Mouse (Mus musculus): ENCODE measurements around the gene Tbx1. TPM values are rescaled to one million over a fixed set of nuclear protein-coding genes. Genes with fewer than 3 reads are reported as not detected.
"Not testable (repeated sequence)": the region's sequence is repeated elsewhere in the genome, so short reads cannot be mapped to it uniquely, and the experiment has no call there.

Gene Tbx1
- total RNA-seq, 2 experiments from 2014 or later = 2.0 to 2.2 TPM

DNA sequence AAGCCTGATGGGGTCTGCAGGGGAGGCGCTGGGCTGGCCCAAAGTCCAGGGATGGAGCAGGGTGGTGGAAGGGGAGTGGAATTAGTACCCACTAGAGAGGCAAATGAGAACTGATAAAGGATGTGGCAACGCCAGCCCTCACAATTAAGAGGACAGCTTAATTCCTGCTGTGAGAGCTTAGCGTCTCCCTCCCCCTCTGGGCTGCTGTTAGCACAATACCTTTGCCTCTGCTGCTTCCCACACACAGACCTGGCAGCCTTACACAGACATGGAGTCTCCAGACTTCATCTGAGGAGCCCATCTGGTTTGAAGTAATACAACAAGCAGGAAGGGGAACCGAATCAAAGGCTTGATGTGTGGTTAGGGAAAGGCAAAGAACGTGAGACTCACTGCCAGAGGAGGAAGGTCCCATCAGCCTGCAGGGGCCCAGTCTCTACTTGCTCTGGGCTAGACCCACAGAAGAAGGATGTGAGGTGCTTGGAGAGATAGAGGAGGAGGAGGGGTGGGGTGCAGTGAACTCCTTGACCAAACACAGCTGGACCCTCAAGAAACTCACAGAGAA, 12.8 kb downstream of the Tbx1 start:
- intact Hi-C loops (cut with DNase I) = no loop called here
- no peak for DNase-seq (ENCODE audit: low spot score in 2 of 2)

DNA sequence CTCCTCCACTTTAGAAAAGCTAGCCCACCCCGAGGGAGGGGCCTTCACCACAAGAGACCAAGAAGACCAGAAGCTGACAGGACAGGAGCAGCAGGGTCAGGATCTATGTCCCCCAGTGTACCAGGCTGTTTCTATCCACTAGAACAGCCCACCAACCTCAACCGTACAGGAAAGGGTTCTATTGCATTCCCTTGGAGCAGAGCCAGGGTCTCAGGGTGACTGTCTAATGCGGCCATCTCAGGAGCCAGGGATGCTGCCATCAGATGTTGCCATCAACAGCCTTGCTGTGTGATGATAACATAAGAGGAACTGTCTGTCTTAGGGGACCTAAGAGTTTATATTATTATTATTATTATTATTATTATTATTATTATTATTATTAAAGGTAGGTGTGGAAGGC, 13.4 kb downstream of the Tbx1 start:
- DNase-seq (ENCODE audit: low spot score in 2 of 2) = no peak
- intact Hi-C loops (cut with DNase I) = no loop called here

DNA sequence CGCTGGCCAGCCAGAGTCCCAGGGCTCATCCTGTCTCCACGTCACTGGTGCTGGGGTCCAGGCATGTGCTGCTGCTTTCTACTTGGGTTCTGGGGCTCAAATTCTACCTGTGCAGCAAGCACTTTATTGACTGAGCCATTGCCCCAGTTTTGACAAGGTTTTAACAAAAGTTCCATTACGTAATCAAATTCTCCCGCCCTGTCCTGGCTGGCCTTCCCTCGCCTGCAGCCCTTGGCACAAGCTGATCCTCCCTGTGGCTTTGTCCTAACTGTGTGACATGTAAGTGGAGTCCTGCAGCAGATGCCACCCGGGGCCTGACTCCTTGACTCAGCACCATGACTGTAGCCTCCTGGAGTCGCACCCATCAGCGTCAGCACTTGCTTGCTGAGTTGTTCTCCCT, 16.3 kb downstream of the Tbx1 start:
- intact Hi-C loops (cut with DNase I) = no loop called here
- no peak for DNase-seq (ENCODE audit: low spot score in 2 of 2)

DNA sequence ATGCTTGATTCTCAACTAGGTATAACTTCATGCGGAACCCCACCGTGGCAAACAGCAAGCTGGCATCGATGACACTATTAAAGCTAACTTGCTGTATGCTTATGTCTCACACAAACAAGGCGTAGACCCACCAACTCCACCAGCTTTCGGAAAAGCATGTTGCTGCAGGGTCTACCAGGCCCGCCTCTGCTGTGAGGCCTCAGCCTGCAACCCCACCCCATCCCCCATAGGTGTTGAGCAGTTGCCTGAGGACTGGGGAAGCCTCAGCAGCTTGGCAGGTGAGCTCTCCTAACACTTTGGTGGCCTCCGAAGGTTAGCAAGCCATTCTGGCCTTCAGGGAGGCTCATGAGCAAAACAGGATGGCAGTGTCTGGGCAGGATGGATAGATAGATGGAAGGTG, 21.9 kb downstream of the Tbx1 start:
- intact Hi-C loops (cut with DNase I) = no loop called here
- DNase-seq (ENCODE audit: low spot score in 2 of 2) = no peak

DNA sequence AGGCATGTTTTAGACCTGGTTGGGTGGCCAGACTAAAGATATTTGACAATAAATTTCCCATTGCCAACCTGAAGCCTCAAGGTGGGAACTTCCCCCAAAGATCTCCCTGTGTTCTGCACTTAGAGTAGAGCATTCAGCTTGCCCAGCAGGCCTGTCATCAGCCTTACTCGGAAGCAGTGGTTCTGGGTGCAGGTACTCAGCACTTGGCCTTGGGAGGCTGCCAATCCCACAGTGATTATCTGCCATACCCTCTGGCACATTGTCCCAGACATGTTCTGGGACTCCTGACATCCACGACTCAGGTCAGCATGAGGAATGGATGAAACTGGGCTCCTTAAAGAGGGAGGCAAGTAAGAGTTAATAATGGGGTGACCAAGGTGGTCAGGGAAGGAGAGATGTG, 26.0 kb downstream of the Tbx1 start:
- no peak for DNase-seq (ENCODE audit: low spot score in 2 of 2)
- intact Hi-C loops (cut with DNase I) = no loop called here

DNA sequence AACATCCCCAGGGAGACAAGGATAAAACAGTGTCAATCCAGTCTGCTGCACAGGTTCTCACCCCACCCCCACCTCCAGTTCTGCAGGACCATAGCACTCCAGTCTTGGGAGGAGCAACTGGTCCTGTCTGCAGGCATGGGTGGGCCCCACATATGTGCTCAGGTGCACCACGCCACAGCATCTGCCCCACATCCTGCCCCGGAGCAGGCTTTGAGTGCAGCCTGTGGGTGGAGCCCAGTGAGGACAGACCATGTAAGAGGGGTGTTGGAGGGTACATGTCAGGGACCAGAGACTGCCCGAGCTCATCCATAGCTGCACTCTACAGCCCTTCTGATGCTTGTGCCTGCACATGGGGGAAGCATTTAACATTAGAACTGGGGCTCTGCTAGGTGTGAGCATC, 34.0 kb downstream of the Tbx1 start:
- DNase-seq (ENCODE audit: low spot score in 2 of 2) = no peak
- intact Hi-C loops (cut with DNase I) = no loop called here

DNA sequence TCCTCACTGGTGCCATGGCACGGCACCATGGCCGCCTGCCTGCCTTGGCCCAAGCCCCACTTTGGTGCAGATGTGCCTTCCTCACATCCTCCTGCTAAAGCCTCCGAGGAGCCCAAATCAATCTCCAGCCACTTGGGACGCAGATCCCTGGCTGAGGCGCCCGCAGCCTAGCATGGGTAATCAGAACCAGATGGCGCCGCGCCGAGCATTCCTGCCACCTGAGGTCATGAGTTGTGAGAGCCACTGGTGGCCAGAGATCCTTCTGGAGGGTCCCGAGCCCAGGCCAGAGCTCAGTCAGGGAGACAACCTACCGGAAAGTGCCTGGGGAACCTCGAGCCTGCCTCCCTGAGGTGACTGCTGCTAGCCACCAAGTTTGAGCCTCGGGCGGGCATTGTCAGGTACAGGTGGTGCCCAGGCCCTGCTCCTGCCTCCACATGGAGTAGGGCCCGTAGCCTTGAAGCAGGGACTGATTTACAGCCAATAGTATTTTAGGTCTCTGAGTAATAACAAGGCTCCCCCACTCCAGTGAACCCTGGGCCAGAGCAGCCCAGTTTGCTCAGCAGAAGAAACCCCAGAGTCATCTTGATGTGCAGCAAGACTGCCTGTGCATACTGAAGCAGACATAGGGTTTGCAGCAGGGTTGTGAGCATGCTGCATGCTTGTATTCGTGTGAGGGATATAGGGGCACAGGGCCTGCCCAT, 35.1 kb downstream of the Tbx1 start:
- DNase-seq (ENCODE audit: low spot score in 2 of 2) = no peak
- intact Hi-C loops (cut with DNase I) = no loop called here

DNA sequence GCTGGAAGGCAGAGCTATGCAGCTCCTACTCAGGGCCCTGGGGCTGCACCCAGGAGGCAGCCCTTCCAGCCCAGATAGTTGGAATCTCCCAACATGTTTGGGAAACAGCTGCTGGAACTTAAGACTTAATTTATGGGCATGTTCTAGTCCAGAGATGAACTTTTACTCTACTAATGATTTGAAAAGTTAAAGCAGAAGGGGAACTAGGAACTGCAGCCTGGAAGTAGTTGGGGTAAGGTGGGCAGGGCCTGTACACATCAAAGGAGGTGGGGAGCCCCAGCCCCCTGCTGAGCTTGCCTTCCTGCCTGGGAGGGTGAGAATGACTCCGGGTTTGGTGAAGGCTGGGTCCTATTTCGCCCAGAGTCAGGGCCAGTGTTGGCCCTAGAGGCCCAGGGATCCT, 35.8 kb downstream of the Tbx1 start:
- intact Hi-C loops (cut with DNase I) = no loop called here
- no peak for DNase-seq (ENCODE audit: low spot score in 2 of 2)

DNA sequence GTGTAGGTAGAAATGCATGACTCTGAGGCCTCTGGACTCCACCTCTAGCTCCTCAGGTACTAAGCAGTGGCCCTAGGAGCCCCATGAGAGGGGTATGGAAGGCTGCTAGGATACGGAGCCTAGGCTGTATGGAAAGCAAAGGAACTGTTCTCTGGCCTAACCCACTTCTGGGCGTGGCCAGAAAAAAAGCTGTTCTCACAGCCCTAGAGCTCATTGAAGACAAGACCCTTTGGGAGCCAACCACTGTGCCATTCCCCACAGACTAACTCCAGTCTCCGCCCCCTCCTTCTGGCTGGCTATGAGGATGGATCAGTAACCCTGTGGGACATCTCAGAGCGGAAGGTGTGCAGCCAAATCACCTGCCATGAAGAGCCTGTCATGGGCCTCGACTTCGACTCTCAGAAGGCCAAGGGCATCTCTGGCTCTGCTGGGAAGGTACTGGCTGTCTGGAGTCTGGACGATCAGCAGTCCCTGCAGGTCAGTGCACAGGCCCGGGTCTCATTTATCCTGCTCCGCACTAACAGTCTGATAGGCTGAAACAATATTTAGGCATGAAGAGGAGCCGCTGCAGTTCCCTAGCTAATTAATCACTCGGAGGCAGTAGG, 38.3 kb downstream of the Tbx1 start:
- intact Hi-C loops (cut with DNase I) = no loop called here
- DNase-seq (ENCODE audit: low spot score in 2 of 2) = no peak

DNA sequence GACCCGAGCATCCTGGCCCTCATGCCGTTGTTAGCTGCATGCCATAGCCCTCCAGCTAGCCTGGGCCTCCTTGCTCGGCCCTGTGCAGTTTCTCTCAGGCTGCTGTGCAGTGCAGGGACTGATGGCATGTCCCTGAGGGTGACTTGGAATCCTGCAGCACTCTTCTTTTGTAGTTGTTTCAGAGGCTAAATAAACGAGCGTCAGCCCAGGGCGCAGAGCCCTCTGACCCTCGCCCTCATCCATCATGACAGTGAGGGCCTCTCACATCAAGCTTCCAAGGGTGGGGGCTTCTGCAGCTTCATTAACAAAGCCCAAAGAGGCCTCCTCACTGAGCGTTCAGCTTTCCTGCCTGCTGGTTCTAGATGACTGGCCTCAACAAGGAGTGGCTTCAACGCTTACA, 38.9 kb downstream of the Tbx1 start:
- DNase-seq (ENCODE audit: low spot score in 2 of 2) = no peak
- intact Hi-C loops (cut with DNase I) = no loop called here

DNA sequence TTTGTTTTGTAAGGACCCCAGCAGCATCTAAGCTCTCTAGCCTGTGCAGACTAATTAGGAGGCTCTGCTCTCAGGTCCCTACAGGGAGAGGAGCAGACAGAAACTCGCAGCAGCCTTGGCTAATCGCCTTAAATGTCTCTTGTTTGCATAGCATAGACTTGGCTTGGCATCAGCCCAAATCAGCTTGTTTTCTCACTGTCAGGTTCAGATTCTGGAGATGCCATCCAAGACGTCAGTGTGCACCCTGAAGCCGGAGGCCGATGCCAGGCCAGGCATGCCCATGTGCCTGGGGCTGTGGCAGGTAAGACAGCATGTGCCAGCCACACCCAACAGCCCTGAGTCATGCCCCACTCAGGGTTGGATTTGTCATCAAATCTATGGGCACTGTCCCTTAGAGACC, 42.6 kb downstream of the Tbx1 start:
- intact Hi-C loops (cut with DNase I) = no loop called here
- peak; percentile 14 to 17 for DNase-seq (ENCODE audit: low spot score in 2 of 2)

DNA sequence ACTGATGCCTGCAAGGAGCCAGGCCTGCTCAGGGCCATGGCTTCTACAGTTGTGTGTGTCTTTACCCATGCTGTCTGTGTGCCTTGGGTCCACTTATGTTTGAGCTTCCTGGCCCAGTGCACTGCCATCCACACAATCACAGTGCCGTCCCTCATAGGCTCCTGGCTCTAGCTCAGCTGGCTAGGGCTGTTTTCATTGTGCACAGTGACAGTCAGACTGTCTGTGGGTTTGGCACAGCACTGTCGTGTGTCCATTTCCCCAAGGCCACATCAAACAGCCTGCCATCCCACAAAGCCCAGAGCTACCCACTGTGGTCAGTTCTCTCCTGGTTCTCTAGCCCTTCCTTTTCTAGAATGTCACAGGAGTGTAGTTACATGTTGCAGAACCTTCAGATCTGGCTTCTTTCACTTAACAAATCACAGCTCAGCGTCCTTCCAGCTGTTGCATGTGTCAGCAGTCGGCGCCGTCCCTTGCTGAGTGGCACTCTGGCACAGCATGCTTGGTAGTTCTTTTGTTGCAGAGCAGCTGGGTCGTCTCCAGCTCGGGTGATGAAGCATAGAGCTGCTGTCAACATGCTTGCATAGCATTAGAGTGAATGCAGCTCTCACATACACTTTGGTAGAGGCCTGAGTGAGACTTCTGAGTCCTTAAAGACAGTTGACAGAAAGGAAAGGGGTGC, 47.2 kb downstream of the Tbx1 start:
- intact Hi-C loops (cut with DNase I) = no loop called here

DNA sequence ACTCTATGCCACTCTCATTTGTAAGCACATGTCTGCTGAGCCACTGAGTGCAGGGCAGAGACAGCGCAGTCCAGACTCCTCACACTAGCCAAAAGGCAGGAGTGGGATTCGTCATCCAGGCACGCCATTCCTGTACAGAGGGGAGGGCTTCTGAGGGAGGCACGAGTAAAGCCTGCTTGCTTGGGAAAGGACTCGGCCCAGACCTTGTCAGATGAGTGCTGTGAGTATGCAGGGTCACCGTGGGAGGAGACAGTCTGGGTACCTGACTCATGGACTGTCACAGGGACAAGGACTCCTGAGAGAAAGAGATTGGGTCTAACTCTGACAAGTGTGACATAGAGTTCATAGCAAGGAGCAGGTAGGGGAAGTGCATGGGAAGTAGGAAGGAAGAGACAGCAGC, 51.2 kb downstream of the Tbx1 start:
- no peak for DNase-seq (ENCODE audit: low spot score in 2 of 2)
- intact Hi-C loops (cut with DNase I) = no loop called here

More for the DNA sequence above, 47.2 kb downstream of the Tbx1 start:
- DNase-seq (ENCODE audit: low spot score in 2 of 2) = peak; percentile 14 to 19

DNA sequence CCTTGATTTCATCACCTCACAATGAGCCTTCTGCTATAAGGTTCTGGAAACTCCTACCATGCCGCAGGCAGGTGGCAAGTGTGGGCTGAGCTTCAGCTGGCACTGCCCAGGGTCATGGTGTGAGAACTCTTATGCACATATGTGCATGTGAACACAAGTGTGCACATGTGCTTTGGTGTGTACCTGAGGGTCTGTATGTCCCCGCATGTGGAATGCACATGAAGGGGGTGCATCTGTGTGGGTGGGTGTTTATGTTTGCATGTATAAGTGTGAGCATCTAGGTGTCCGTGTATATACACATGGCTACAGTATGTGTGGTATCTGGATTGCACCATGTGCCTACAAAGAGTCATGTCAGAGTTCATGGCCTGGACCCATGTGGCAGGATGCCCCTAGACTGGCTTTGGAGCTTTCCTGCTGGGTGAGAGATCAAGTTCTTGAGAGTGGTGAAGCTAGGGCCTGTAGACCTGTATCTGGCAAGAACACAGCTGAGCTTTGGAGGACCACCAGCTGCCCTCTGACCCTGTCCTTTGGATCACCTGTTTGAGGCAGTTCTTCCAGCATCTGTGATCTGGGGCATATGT, 53.0 kb downstream of the Tbx1 start:
- intact Hi-C loops (cut with DNase I) = no loop called here
- DNase-seq (ENCODE audit: low spot score in 2 of 2) = no peak

DNA sequence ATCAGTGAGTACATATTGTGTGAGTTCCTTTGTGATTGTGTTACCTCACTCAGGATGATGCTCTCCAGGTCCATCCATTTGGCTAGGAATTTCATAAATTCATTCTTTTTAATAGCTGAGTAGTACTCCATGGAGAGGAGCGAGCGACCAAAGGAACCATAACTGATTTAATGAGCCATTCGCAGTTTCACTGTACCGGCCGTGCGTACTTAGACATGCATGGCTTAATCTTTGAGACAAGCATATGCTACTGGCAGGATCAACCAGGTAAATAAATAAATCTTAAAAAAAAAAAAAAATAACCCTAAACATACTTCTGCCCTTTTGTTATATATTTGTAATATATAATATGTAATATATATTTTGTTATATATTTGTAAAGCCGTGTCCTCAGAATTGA, 57.4 kb downstream of the Tbx1 start:
- intact Hi-C loops (cut with DNase I) = not testable (repeated sequence)

More for the DNA sequence above, 57.4 kb downstream of the Tbx1 start:
- DNase-seq (ENCODE audit: low spot score in 2 of 2) = not testable (repeated sequence)

Other genes with a start within 250 kb of the Tbx1 start
- gene Tango2, start 242.6 kb downstream of the Tbx1 start, total RNA-seq (2021) = 100 to 1,000 TPM; 122 to 135 TPM
- 10 to 100 TPM; 41.4 to 42.3 TPM for gene Arvcf, start 242.5 kb downstream of the Tbx1 start, total RNA-seq (2021)
- 10 to 100 TPM; 18.9 to 25.2 TPM for gene Txnrd2, start 164.3 kb downstream of the Tbx1 start, total RNA-seq (2021)
- 10 to 100 TPM; 74.2 to 80.8 TPM for gene Comt, start 163.8 kb downstream of the Tbx1 start, total RNA-seq (2021)
- 1 to 10 TPM; 5.4 to 6.3 TPM for gene Gnb1l, start 92.0 kb downstream of the Tbx1 start, total RNA-seq (2021)
- gene Rtl10, start 91.8 kb downstream of the Tbx1 start, total RNA-seq (2021) = 1 to 10 TPM; 6.7 to 8.8 TPM
- gene Gp1bb, start 31.7 kb upstream of the Tbx1 start, total RNA-seq (2021) = 1 to 10 TPM; 1.8 to 2.5 TPM
- 100 to 1,000 TPM; 216 to 232 TPM for gene Gm49601, start 35.8 kb upstream of the Tbx1 start, total RNA-seq (2021)
- gene Sept5, start 39.3 kb upstream of the Tbx1 start, total RNA-seq (2021) = 100 to 1,000 TPM; 866 to 932 TPM
- 10 to 100 TPM; 83.4 to 85.2 TPM for gene Cldn5, start 186.2 kb upstream of the Tbx1 start, total RNA-seq (2021)
- 10 to 100 TPM; 85.0 to 94.4 TPM for gene Ufd1, start 221.1 kb upstream of the Tbx1 start, total RNA-seq (2021)
- gene Cdc45, start 221.3 kb upstream of the Tbx1 start, total RNA-seq (2021) = 1 to 10 TPM; 2.7 to 3.1 TPM
- 10 to 100 TPM; 22.1 to 26.4 TPM for gene 2510002D24Rik, start 245.9 kb upstream of the Tbx1 start, total RNA-seq (2021)
- gene Gm28539, start 245.9 kb upstream of the Tbx1 start, total RNA-seq (2021) = 1 to 10 TPM; 3.3 to 7.7 TPM

All from left cerebral cortex, postnatal 14 days (tissue).